In genomic region chr4:68486876-68487275, GRCm38 (mm10) we compare ENCODE assay signal across 17 mouse cellular contexts.
A peak's percentile ranks its signal among the peaks of the same experiment; 100 is the strongest.
DNase-seq lines count a peak whose midpoint lies in the region; ATAC-seq and TF ChIP-seq lines count a peak whose summit lies in the region.
"Had no signal": no experiment of that assay in that cellular context is flagged by ENCODE, and none has a peak within 500 bp of the region (broad histone marks: within the 10 kb centered on the region; RNA-seq: fewer than 3 reads in every experiment).

No protein-coding gene starts in this region.

- H3K4me2 ChIP-seq in liver, postnatal 0 days (ENCODE audit: low read depth, low read length): no peak overlapping the region
- H3K4me2 ChIP-seq: embryonic facial prominence, embryonic 12.5 days; forebrain, embryonic 13.5 days; forebrain, embryonic 15.5 days had no signal

- no peaks in the 10 kb centered on the region for H3K9me3 ChIP-seq in liver, postnatal 0 days (ENCODE audit: low read length)
- H3K9me3 ChIP-seq: embryonic facial prominence, embryonic 10.5 days; embryonic facial prominence, embryonic 12.5 days; forebrain, embryonic 13.5 days; forebrain, embryonic 15.5 days had no signal

- H3K9ac ChIP-seq in liver, postnatal 0 days (replicated peaks): no peak overlapping the region
- H3K9ac ChIP-seq: embryonic facial prominence, embryonic 12.5 days; forebrain, embryonic 13.5 days; forebrain, embryonic 15.5 days; forebrain, postnatal 0 days had no signal

- no peaks in the 10 kb centered on the region for H3K36me3 ChIP-seq in liver, postnatal 0 days (replicated peaks; ENCODE audit: insufficient read depth, low read length)
- H3K36me3 ChIP-seq: embryonic facial prominence, embryonic 10.5 days; embryonic facial prominence, embryonic 12.5 days; forebrain, embryonic 15.5 days had no signal

- WGBS in liver, postnatal 0 days (ENCODE audit: insufficient replicate concordance): 56% methylated on average over 1 of the region's 1 CpGs

- TF ChIP-seq CTCF in liver, postnatal 0 days (IDR thresholded peaks at IDR 0.05; ENCODE audit: low read depth): no peak

- DNase-seq in cerebellum, postnatal 14 days: peak; percentile 45 to 57
- DNase-seq in cerebellum, adult 9-11 months: no peak
- peak; percentile 53 for DNase-seq in left cerebral cortex, postnatal 4 days
- no peak for DNase-seq in left cerebral cortex, adult 11 months (ENCODE audit: low spot score)
- DNase-seq in brain, adult 2 months (ENCODE audit: low read depth, low spot score): peak; percentile 16
- DNase-seq in liver, postnatal 0 days: no peak
- DNase-seq: adrenal gland, adult 2 months; adrenal gland, postnatal 10 days; adrenal gland, postnatal 25 days; cerebellum, adult 11-12 months; cerebellum, adult 2 months; cerebellum, adult 9-10 months; forebrain, postnatal 0 days had no signal

- no peaks in the 10 kb centered on the region for H3K27me3 ChIP-seq in liver, postnatal 0 days (ENCODE audit: insufficient read depth, low read length)
- H3K27me3 ChIP-seq: embryonic facial prominence, embryonic 12.5 days; forebrain, embryonic 13.5 days; forebrain, embryonic 15.5 days had no signal

- H3K4me1 ChIP-seq in liver, postnatal 0 days (ENCODE audit: insufficient read depth): no peaks in the 10 kb centered on the region
- H3K4me1 ChIP-seq: embryonic facial prominence, embryonic 10.5 days; embryonic facial prominence, embryonic 12.5 days; forebrain, embryonic 13.5 days; forebrain, embryonic 15.5 days had no signal

- ATAC-seq in liver, postnatal 0 days: no peak
- ATAC-seq: forebrain, embryonic 13.5 days; forebrain, embryonic 15.5 days; forebrain, postnatal 0 days had no signal

- H3K27ac ChIP-seq in liver, postnatal 0 days (ENCODE audit: low read depth): no peak overlapping the region
- H3K27ac ChIP-seq: embryonic facial prominence, embryonic 10.5 days; embryonic facial prominence, embryonic 12.5 days; forebrain, embryonic 13.5 days; forebrain, embryonic 15.5 days had no signal

- intact Hi-C loops in left cerebral cortex, postnatal 4 days (cut with DNase I): no loop called here

- no peak for TF ChIP-seq EP300 in liver, postnatal 0 days (IDR thresholded peaks at IDR 0.05; ENCODE audit: low read depth)

- no peak overlapping the region for H3K4me3 ChIP-seq in liver, postnatal 0 days (ENCODE audit: low read depth, low read length)
- H3K4me3 ChIP-seq: embryonic facial prominence, embryonic 10.5 days; embryonic facial prominence, embryonic 12.5 days; forebrain, embryonic 13.5 days; forebrain, embryonic 15.5 days had no signal

Comparison
In these comparisons a context has a peak if more than half of its experiments do, and no peak if none do; other contexts are left out.
1. DNase-seq: peak in cerebellum, postnatal 14 days (2 of 2), left cerebral cortex, postnatal 4 days (single experiment) and brain, adult 2 months (single experiment); none in cerebellum, adult 9-11 months (single experiment), left cerebral cortex, adult 11 months (single experiment) and liver, postnatal 0 days (single experiment).